19 mouse cellular contexts compared by ENCODE assay signal in genomic region chr16:5071974-5072373, GRCm38 (mm10).
"Had no signal": no experiment of that assay in that cellular context is flagged by ENCODE, and none has a peak within 500 bp of the region (broad histone marks: within the 10 kb centered on the region; RNA-seq: fewer than 3 reads in every experiment).

No protein-coding gene starts in this region.

- H3K4me1 ChIP-seq: lung, embryonic 15.5 days; megakaryocyte, embryonic 14.5 days; midbrain, embryonic 12.5 days; midbrain, embryonic 15.5 days; neural tube, embryonic 12.5 days had no signal

- H3K27me3 ChIP-seq: lung, embryonic 15.5 days; megakaryocyte, embryonic 14.5 days; midbrain, embryonic 12.5 days; midbrain, embryonic 15.5 days; neural tube, embryonic 12.5 days had no signal

- H3K27ac ChIP-seq: lung, embryonic 15.5 days; macrophage; midbrain, embryonic 12.5 days; midbrain, embryonic 15.5 days; neural tube, embryonic 12.5 days had no signal

- ATAC-seq: liver, postnatal 0 days; lung, postnatal 0 days; midbrain, embryonic 15.5 days had no signal

- H3K4me3 ChIP-seq: lung, embryonic 15.5 days; megakaryocyte, embryonic 14.5 days; midbrain, embryonic 12.5 days; midbrain, embryonic 15.5 days; neural tube, embryonic 12.5 days had no signal

- H3K9me3 ChIP-seq: lung, embryonic 15.5 days; megakaryocyte, embryonic 14.5 days; midbrain, embryonic 12.5 days; midbrain, embryonic 15.5 days; neural tube, embryonic 12.5 days had no signal

- H3K4me2 ChIP-seq: lung, embryonic 15.5 days; midbrain, embryonic 12.5 days; midbrain, embryonic 15.5 days; neural tube, embryonic 12.5 days had no signal

- H3K9ac ChIP-seq: liver, postnatal 0 days; lung, embryonic 15.5 days; midbrain, embryonic 12.5 days; midbrain, embryonic 15.5 days; neural tube, embryonic 12.5 days had no signal

- DNase-seq: liver, postnatal 0 days; lung, adult 2 months; lung, postnatal 14 days; lung, postnatal 36 days; retina, postnatal 1 day; right cerebral cortex, adult 18-20 months; right cerebral cortex, postnatal 25 days; right cerebral cortex, postnatal 4 days; spleen, adult 18-20 months; thymus, adult 18-20 months; thymus, postnatal 14 days; thymus, postnatal 36 days had no signal
